Mouse (Mus musculus): ENCODE results near the gene Foxl2. TPM values are rescaled to one million over a fixed set of nuclear protein-coding genes. Genes with fewer than 3 reads are reported as not detected.

Gene Foxl2
- polyA plus RNA-seq, 1 experiment = not detected

DNA sequence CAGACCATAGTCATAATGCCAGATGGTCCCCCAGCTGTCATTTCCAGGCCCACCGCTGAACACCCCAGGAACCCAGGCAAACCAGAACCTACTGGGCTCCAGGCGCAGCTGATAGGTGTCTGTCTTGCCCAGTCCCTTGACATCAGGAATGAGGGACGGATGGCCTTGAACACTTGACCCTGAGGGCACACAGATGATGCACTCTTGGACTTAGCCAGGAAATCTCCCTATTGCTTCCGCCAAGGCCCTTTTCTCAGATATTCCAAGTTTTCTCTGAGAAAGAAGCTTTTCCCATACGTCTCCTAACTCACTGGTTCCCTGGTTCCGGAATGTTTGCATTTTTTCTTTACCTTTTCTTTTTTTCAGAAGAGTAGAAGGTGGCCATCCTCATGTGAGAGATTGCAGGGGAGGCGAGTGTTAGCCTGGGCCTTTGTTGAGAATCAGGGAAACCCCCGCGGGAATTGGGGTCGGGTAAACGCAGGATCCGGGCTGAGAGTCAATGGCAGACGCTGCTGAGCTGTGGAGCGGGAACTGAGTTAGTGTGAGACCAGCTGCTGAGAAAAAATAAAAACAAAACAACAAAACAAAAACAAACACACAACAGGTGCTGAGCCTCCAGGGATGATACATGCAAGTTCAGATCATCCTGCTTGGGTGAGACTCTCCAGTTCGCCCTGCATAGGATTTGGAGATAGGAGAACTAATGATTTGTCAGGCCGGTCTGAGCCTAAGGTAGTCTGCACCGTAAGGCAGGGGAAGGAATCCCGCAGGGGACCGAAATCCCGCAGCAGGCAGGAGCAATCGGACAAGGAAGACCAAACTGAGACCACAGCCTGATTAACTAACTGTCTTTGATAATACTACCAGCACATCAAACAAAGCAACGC is 6.7 kb downstream of the Foxl2 start:
- WGBS = 14% methylated on average over 22 of the region's 22 CpGs
- DNase-seq (ENCODE audit: low read depth, low spot score) = no peak

DNA sequence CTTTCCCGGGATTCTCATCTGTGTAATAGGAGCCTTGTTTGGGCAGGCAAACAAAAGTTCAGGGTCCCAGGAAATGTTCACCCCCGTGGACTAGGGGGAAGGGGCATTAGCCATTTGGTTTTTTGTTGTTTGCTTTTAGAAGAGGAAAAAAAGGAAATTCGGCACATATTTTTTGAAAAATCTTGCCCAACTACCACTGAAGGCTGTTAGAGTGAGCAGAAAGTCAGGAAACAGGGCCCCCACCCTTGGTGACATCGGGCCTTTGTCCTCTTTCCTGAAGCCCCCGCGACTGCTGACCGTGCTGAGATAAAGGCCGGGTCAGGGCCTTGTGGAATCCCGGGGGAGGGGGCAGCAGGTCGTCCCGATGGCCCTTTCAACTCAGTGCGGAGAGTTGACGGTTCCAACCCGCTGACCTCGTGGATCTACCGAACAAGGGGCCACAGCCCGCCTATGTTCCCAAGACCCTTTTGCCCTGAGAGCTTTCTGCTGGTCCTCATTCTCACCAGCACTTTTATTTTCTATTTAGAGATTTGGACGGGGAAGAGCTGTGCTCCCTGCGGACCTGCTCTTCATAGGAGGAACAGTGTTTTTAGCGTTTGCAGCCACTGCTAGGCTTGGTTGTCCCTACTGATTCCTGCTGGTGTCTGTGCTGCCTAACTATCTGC is 7.5 kb downstream of the Foxl2 start:
- no peak for DNase-seq (ENCODE audit: low read depth, low spot score)
- WGBS = 3% methylated on average over 20 of the region's 20 CpGs

GRCm38 (mm10) chr9:98963661-98964060 is 8.6 kb downstream of the Foxl2 start:
- no peak for DNase-seq (ENCODE audit: low read depth, low spot score)
- WGBS = 11% methylated on average over 18 of the region's 18 CpGs

- WGBS = 4% methylated on average over 18 of the region's 18 CpGs
- no peak for DNase-seq (ENCODE audit: low read depth, low spot score)
Measured at GRCm38 (mm10) chr9:98965084-98965483, 10.0 kb downstream of the Foxl2 start.

DNA sequence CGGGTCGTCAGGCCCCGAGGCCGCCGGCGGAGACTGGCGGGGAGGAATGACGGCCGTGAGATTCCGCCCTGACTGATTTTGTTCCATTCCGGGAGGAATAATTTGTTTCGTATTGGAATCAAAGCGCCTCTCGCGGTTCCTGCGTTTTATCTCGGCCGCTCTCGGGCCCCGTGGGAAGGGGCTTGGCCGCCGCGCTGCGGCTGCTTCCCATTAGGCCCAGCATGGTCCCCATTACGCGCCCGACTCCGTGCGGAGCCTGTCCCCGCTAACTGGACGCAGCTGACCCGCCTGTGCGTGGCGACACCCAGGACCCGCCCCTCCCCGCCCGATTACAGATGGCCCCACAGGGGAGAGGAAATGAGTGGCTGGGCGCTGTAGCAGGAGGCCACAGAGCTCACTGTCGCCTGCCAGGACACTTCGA is 18.0 kb downstream of the Foxl2 start:
- 1% methylated on average over 40 of the region's 40 CpGs for WGBS
- no peak for DNase-seq (ENCODE audit: low read depth, low spot score)

GRCm38 (mm10) chr9:98973561-98973960 is 18.5 kb downstream of the Foxl2 start:
- WGBS = 8% methylated on average over 7 of the region's 7 CpGs
- DNase-seq (ENCODE audit: low read depth, low spot score) = no peak

- no peak for DNase-seq (ENCODE audit: low read depth, low spot score)
- WGBS = 35% methylated on average over 2 of the region's 2 CpGs
Measured at GRCm38 (mm10) chr9:98974898-98975297, 19.8 kb downstream of the Foxl2 start.

DNA sequence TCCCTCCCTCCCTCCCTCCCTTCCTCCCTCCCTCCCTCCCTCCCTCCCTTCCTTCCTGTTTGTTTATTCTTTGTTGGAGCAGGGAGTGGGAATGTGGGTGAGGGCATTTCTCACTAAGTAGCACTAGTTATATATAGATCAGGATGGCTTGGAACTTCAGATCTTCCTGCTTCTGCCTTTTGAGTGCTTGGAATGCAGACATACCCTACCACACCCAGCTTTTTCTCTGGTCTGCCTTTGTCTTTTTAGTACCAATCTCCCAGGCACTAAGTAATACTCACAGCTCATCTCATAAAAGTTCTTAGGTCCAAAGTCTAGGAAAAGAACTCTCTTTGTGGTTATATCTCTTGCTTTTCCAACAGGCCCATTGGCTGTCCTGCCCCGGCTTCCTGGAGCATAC is 21.0 kb downstream of the Foxl2 start:
- 40% methylated on average over 1 of the region's 1 CpGs for WGBS
- DNase-seq (ENCODE audit: low read depth, low spot score) = no peak

GRCm38 (mm10) chr9:98976520-98976919 is 21.4 kb downstream of the Foxl2 start:
- 43% methylated on average over 5 of the region's 5 CpGs for WGBS
- DNase-seq (ENCODE audit: low read depth, low spot score) = no peak

GRCm38 (mm10) chr9:98979431-98980416 is 24.6 kb downstream of the Foxl2 start:
- WGBS = 7% methylated on average over 29 of the region's 29 CpGs
- peak; percentile 53 for DNase-seq (ENCODE audit: low read depth, low spot score)

- DNase-seq (ENCODE audit: low read depth, low spot score) = peak; percentile 98
- WGBS = 1% methylated on average over 45 of the region's 45 CpGs
Measured at GRCm38 (mm10) chr9:98985800-98986475, 30.9 kb downstream of the Foxl2 start, which contains the start of gene Faim. TSS of gene Faim (plus strand) at chr9:98986373.

DNA sequence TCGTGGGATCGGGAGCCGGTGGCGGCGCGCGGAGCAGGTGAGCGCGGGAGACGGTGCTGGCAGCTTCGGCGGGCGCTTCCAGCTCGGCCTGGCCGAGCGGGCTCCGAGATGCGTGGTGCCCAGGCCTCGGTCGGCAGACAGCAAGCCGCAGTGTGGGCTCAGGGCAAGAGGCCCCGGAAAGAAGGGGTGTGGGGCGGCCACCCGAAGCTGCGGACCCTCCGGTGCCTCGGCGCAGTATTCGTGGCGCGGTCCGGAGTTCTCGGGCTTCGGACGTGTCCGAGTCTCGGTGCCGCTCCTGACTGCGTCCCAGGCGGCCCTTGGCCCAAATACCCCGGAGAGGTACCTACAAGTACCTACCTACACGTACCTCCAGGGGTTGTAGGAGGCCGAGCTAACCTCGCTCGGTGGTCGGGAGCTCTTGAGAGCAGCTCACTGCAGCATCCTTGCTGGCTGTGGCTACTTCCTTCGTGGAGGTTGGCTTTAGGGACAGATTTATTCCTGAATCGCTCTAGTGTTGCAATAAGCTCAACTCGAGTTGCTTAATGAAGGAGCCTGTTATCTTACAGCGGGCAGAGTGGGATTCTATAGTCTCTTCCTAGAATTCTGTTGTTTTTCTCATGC is 31.5 kb downstream of the Foxl2 start:
- DNase-seq (ENCODE audit: low read depth, low spot score) = no peak
- WGBS = under 1% methylated on average over 50 of the region's 50 CpGs

- DNase-seq (ENCODE audit: low read depth, low spot score) = no peak
- 26% methylated on average over 9 of the region's 9 CpGs for WGBS
Measured at GRCm38 (mm10) chr9:98987131-98987530, 32.0 kb downstream of the Foxl2 start.

- DNase-seq (ENCODE audit: low read depth, low spot score) = no peak
- 84% methylated on average over 4 of the region's 4 CpGs for WGBS
Measured at GRCm38 (mm10) chr9:98994103-98994502, 39.0 kb downstream of the Foxl2 start.

DNA sequence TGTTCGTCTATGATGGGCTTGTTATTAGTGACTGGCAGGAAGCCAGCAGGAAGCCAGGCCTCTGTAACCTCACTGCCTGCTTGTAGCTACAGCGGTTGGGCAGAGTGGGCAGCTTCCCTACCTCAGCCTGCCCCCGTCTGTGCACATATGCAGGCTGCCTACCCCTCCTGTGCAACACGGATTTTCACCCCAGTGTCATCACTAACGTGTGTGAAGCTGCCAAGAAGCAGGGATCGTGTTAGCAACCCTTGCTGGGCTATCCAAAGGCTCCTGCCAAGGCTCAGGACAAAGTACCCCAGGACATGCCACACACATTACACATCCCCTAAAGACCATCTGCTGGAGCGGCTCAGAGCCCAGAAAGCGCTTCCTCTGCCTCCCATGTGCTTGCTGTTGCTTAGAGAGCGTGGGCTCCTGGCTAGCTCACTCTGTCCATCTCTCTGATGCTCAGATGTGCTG is 44.8 kb downstream of the Foxl2 start:
- WGBS = 74% methylated on average over 9 of the region's 9 CpGs
- no peak for DNase-seq (ENCODE audit: low read depth, low spot score)

DNA sequence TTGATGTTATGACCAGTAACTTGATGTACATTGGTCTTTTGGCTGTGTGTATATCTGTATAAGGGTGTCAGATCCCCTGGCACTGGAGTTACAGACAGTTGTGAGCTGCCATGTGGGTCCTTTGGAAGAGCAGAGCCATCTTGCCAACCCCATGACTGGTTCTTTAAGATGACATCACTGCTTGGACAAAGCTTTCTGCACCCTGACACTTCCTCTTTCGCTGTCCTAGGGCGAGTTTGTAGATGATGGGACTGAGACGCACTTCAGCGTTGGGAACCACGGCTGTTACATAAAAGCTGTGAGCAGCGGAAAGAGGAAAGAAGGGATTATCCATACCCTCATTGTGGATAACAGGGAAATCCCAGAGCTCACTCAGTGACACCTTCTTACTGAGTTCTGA is 46.2 kb downstream of the Foxl2 start:
- no peak for DNase-seq (ENCODE audit: low read depth, low spot score)
- WGBS = 93% methylated on average over 6 of the region's 6 CpGs

All from large intestine, adult 2 months (tissue).